Mouse (Mus musculus): Measurements from ENCODE around the gene Fam107b. TPM values are rescaled to one million over a fixed set of nuclear protein-coding genes. Genes with fewer than 3 reads are reported as not detected.
"Not testable (repeated sequence)": the region's sequence is repeated elsewhere in the genome, so short reads cannot be mapped to it uniquely, and the experiment has no call there.

Gene Fam107b
- polyA plus RNA-seq, 1 experiment from 2014 or later = 17.8 TPM

- Histone ChIP-seq H3K27me3 (no peaks in the 10 kb centered on the region), H3K4me1 (replicated peaks) (peaks cover 44% of the 10 kb centered on the region), H3K4me2 (peak overlapping the region; percentile 93), H3K9me3 (replicated peaks) (no peaks in the 10 kb centered on the region), H3K4me3 (peak overlapping the region; percentile 77), H3K36me3 (no peaks in the 10 kb centered on the region), H3K9ac (peak overlapping the region; percentile 92; the same call in 1 of the 2 replicates), H3K27ac (no peak overlapping the region)
- no peak for ATAC-seq (replicated peaks; ENCODE audit: insufficient number of reproducible peaks, insufficient read depth, low FRiP score, low read depth)
- 40% methylated on average over 1 of the region's 1 CpGs for WGBS
These were observed 144.2 kb downstream of the Fam107b start for GRCm38 (mm10) chr2:3714511-3714910.

GRCm38 (mm10) chr2:3715424-3715823 lies 145.1 kb downstream of the Fam107b start:
- Histone ChIP-seq H3K9me3 (replicated peaks) (no peaks in the 10 kb centered on the region), H3K9ac (0 out of 2 replicates have a peak overlapping the region, but pooled peaks have one; percentile 19), H3K27me3 (no peaks in the 10 kb centered on the region), H3K27ac (0 out of 2 replicates have a peak overlapping the region, but pooled peaks have one; percentile 9), H3K4me3 (peak overlapping the region; percentile 21), H3K4me1 (replicated peaks) (peaks cover 47% of the 10 kb centered on the region), H3K4me2 (peak overlapping the region; percentile 93), H3K36me3 (no peaks in the 10 kb centered on the region)
- ATAC-seq (replicated peaks; ENCODE audit: insufficient number of reproducible peaks, insufficient read depth, low FRiP score, low read depth) = no peak
- 39% methylated on average over 3 of the region's 3 CpGs for WGBS

GRCm38 (mm10) chr2:3717268-3717667 lies 147.0 kb downstream of the Fam107b start:
- Histone ChIP-seq H3K9me3 (replicated peaks) (no peaks in the 10 kb centered on the region), H3K36me3 (no peaks in the 10 kb centered on the region), H3K9ac (no peak overlapping the region), H3K27ac (0 out of 2 replicates have a peak overlapping the region, but pooled peaks have one; percentile 2), H3K4me3 (no peak overlapping the region), H3K4me1 (replicated peaks) (peaks cover 50% of the 10 kb centered on the region), H3K4me2 (peak overlapping the region; percentile 7; the same call in 1 of the 2 replicates), H3K27me3 (no peaks in the 10 kb centered on the region)
- no peak for ATAC-seq (replicated peaks; ENCODE audit: insufficient number of reproducible peaks, insufficient read depth, low FRiP score, low read depth)
- 44% methylated on average over 5 of the region's 5 CpGs for WGBS

GRCm38 (mm10) chr2:3717847-3718246 lies 147.6 kb downstream of the Fam107b start:
- no peak overlapping the region for H3K4me3 ChIP-seq
- H3K4me2 ChIP-seq = no peak overlapping the region
- no peaks in the 10 kb centered on the region for H3K27me3 ChIP-seq
- H3K4me1 ChIP-seq (replicated peaks) = peaks cover 45% of the 10 kb centered on the region
- 56% methylated on average over 4 of the region's 4 CpGs for WGBS
- 0 out of 2 replicates have a peak overlapping the region, but pooled peaks have one; percentile 2 for H3K27ac ChIP-seq
- no peaks in the 10 kb centered on the region for H3K9me3 ChIP-seq (replicated peaks)
- ATAC-seq (replicated peaks; ENCODE audit: insufficient number of reproducible peaks, insufficient read depth, low FRiP score, low read depth) = no peak
- no peak overlapping the region for H3K9ac ChIP-seq
- H3K36me3 ChIP-seq = no peaks in the 10 kb centered on the region

GRCm38 (mm10) chr2:3719436-3720121 lies 149.3 kb downstream of the Fam107b start:
- H3K4me2 ChIP-seq; H3K9ac ChIP-seq; H3K27ac ChIP-seq; H3K27me3 ChIP-seq; H3K4me3 ChIP-seq; ATAC-seq (replicated peaks; ENCODE audit: insufficient number of reproducible peaks, insufficient read depth, low FRiP score, low read depth); H3K36me3 ChIP-seq; H3K9me3 ChIP-seq (replicated peaks): not testable (repeated sequence)
- WGBS = 76% methylated on average over 5 of the region's 5 CpGs
- H3K4me1 ChIP-seq (replicated peaks) = peaks cover 36% of the 10 kb centered on the region

- Histone ChIP-seq H3K36me3 (no peaks in the 10 kb centered on the region), H3K27ac (no peak overlapping the region), H3K9me3 (replicated peaks) (no peaks in the 10 kb centered on the region), H3K4me3 (no peak overlapping the region), H3K4me2 (no peak overlapping the region), H3K9ac (no peak overlapping the region), H3K4me1 (replicated peaks) (peaks cover 31% of the 10 kb centered on the region), H3K27me3 (no peaks in the 10 kb centered on the region)
- no peak for ATAC-seq (replicated peaks; ENCODE audit: insufficient number of reproducible peaks, insufficient read depth, low FRiP score, low read depth)
- WGBS = 75% methylated on average over 5 of the region's 5 CpGs
These were observed 150.8 kb downstream of the Fam107b start for GRCm38 (mm10) chr2:3721107-3721506.

GRCm38 (mm10) chr2:3721974-3722373 lies 151.7 kb downstream of the Fam107b start:
- no peak overlapping the region for H3K9ac ChIP-seq
- H3K4me2 ChIP-seq = no peak overlapping the region
- H3K36me3 ChIP-seq = no peaks in the 10 kb centered on the region
- no peak overlapping the region for H3K4me3 ChIP-seq
- WGBS = 38% methylated on average over 6 of the region's 6 CpGs
- ATAC-seq (replicated peaks; ENCODE audit: insufficient number of reproducible peaks, insufficient read depth, low FRiP score, low read depth) = no peak
- H3K9me3 ChIP-seq (replicated peaks) = no peaks in the 10 kb centered on the region
- no peaks in the 10 kb centered on the region for H3K27me3 ChIP-seq
- H3K4me1 ChIP-seq (replicated peaks) = peaks cover 32% of the 10 kb centered on the region
- no peak overlapping the region for H3K27ac ChIP-seq

- no peak overlapping the region for H3K4me2 ChIP-seq
- no peak overlapping the region for H3K9ac ChIP-seq
- ATAC-seq (replicated peaks; ENCODE audit: insufficient number of reproducible peaks, insufficient read depth, low FRiP score, low read depth) = no peak
- WGBS = 80% methylated on average over 8 of the region's 8 CpGs
- H3K36me3 ChIP-seq = no peaks in the 10 kb centered on the region
- H3K9me3 ChIP-seq (replicated peaks) = no peaks in the 10 kb centered on the region
- no peak overlapping the region for H3K4me3 ChIP-seq
- H3K27ac ChIP-seq = no peak overlapping the region
- H3K27me3 ChIP-seq = no peaks in the 10 kb centered on the region
- H3K4me1 ChIP-seq (replicated peaks) = peaks cover 28% of the 10 kb centered on the region
These were observed 153.3 kb downstream of the Fam107b start for GRCm38 (mm10) chr2:3723391-3724106.

- H3K9ac ChIP-seq = no peak overlapping the region
- H3K4me1 ChIP-seq (replicated peaks) = peaks cover 48% of the 10 kb centered on the region
- no peak; the same call in 1 of the 2 replicates for ATAC-seq (replicated peaks; ENCODE audit: insufficient number of reproducible peaks, insufficient read depth, low FRiP score, low read depth)
These were observed 156.3 kb downstream of the Fam107b start for GRCm38 (mm10) chr2:3726501-3727078.

GRCm38 (mm10) chr2:3727225-3727930 lies 157.1 kb downstream of the Fam107b start:
- H3K36me3 ChIP-seq = no peaks in the 10 kb centered on the region
- 55% methylated on average over 5 of the region's 5 CpGs for WGBS
- H3K27me3 ChIP-seq = no peaks in the 10 kb centered on the region
- no peak overlapping the region for H3K4me3 ChIP-seq
- H3K9ac ChIP-seq = no peak overlapping the region
- H3K4me2 ChIP-seq = no peak overlapping the region
- ATAC-seq (replicated peaks; ENCODE audit: insufficient number of reproducible peaks, insufficient read depth, low FRiP score, low read depth) = no peak
- H3K9me3 ChIP-seq (replicated peaks) = no peaks in the 10 kb centered on the region
- H3K27ac ChIP-seq = peak overlapping the region; percentile 29
- peaks cover 47% of the 10 kb centered on the region for H3K4me1 ChIP-seq (replicated peaks)

More at GRCm38 (mm10) chr2:3726501-3727078, 156.3 kb downstream of the Fam107b start:
- Histone ChIP-seq H3K9me3 (replicated peaks) (no peaks in the 10 kb centered on the region), H3K4me3 (no peak overlapping the region), H3K27ac (peak overlapping the region; percentile 29), H3K36me3 (no peaks in the 10 kb centered on the region), H3K27me3 (no peaks in the 10 kb centered on the region), H3K4me2 (peak overlapping the region; percentile 1; the same call in 1 of the 2 replicates)
- WGBS = 49% methylated on average over 13 of the region's 13 CpGs

GRCm38 (mm10) chr2:3728090-3728489 lies 157.8 kb downstream of the Fam107b start:
- Histone ChIP-seq H3K4me2 (no peak overlapping the region), H3K36me3 (no peaks in the 10 kb centered on the region), H3K4me1 (replicated peaks) (peaks cover 52% of the 10 kb centered on the region), H3K9ac (no peak overlapping the region), H3K9me3 (replicated peaks) (no peaks in the 10 kb centered on the region), H3K4me3 (no peak overlapping the region), H3K27ac (no peak overlapping the region), H3K27me3 (no peaks in the 10 kb centered on the region)
- WGBS = 89% methylated on average over 4 of the region's 4 CpGs
- no peak for ATAC-seq (replicated peaks; ENCODE audit: insufficient number of reproducible peaks, insufficient read depth, low FRiP score, low read depth)
